Mouse (Mus musculus) heart, adult 2 months (tissue): Measurements from ENCODE around the gene Slit3.

ENCODE experiments used
- CTCF ChIP-seq: fragments of 200-600 bp; IDR thresholded peaks from 2 replicates; pipeline ENCODE4 v1.8.1; 2022; ENCODE audit warnings: antibody characterized with exemption, mild to moderate bottlenecking, moderate library complexity
- EP300 ChIP-seq: fragments of 200-500 bp; IDR thresholded peaks from 2 replicates; pipeline ENCODE4 v1.6.1; 2011; ENCODE audit warnings: low read depth, low read length, control low read depth; ENCODE audit not compliant: insufficient read depth
- POLR2A ChIP-seq: fragments of 200-500 bp; IDR thresholded peaks from 2 replicates; pipeline ENCODE4 v1.6.1; 2011; ENCODE audit warnings: mild to moderate bottlenecking, low read depth, low read length, control low read depth; ENCODE audit not compliant: insufficient read depth

DNA sequence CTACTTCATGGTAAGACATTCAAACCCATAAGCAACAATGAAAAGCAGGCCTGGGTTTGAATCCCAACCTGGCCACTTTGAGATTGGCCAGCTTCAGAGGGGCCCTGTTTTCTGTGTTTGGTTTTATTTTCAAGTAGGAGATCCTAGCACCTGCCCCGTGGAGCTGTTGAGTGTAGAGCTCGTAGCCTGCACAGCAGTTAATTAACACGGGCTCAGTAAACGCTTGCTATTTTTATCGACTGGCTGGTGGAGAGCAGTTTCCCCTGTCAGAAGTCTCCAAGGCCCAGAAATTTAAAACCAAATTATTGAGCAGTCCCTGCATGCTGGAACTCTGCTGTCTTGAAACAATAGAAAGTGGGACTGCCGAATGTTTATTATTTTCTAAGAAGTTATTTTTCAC, 136.3 kb downstream of the Slit3 start:
- TF ChIP-seq POLR2A, result no peak
- no peak for TF ChIP-seq EP300
- no peak for TF ChIP-seq CTCF
